Mouse (Mus musculus): ENCODE data around the gene R3hdm2.

DNA sequence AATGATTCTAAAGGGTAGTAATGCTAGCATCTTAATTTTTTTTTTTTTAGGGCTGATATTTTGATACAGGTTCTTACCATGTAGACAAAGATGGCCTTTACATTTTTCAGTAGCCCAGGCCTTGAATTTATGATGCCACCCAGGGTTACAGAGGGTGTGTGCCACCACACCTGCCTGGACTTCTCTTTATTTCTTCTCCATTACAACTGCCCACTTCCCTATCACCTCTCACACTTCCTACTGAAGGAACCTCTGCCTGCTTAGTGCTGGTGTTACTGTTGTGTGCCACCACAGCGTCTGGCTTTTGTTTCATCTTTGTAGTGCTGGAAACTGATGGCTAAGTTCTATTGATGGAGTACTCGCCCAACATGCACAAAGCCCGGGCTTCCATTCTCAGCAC is 19.4 kb upstream of the R3hdm2 start:
- TF ChIP-seq MAX (IDR thresholded peaks at IDR 0.05; ENCODE audit: low read depth) = no peak
- no peak for TF ChIP-seq POLR2A (IDR thresholded peaks at IDR 0.05; ENCODE audit: insufficient read length, low read depth)
- no peak for TF ChIP-seq TCF12 (IDR thresholded peaks at IDR 0.05; ENCODE audit: insufficient read depth, poor library complexity, severe bottlenecking)

All from myocyte (in vitro differentiated cells).